Mouse (Mus musculus) T-helper 2 cell (primary cell): ENCODE data around the gene Abtb2.

Source experiments
- in situ Hi-C: fragments of 300-600 bp; cut with MboI, MseI; formaldehyde crosslinking; loops from one replicate; pipeline ENCODE4 v1.15.1; 2025; ENCODE audit warnings: high pct_unique_total_duplicates

Gene Abtb2

DNA sequence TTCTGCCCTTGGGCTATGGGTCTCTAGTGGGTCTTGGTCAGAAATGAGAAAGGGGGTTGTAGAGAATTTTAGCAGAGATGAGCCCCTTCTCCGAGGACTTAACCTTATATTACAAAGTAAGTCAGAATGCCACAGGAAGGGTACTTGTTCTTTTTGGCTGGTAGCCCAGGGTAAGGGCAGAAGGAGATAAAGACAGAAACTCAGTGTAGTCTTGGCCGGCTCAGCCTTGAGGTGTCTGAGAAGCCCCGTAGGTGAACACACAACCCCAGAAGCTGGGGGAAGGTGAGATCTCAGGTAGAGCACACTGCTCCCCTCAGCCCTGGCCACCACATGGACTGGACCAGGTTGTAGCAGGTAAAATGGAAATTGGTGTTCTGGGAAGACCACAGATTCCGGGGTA is 93.1 kb downstream of the Abtb2 start:
- in situ Hi-C loops: no loop called here

- in situ Hi-C loops: no loop called here
Observed at GRCm38 (mm10) chr2:103659648-103660556, 93.8 kb downstream of the Abtb2 start.

DNA sequence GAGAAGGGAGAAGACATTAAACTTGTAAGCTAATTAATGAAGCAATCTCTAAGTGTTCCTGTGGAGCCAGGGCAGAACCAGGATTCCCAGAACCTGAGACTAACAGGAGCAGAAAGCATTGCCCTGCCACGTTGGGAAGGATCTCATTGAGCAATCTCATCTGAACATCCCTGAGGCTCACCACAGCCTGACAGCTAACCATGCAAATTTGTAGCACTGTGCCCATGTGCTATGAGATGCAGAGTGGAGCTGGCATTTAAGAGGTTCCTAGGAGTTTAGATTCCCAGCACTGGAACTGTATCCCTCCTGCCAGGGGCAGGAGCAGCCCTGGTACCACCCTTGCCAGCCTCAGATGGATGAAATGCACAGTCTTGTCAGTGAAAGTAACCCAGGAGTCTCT is 95.6 kb downstream of the Abtb2 start:
- in situ Hi-C loops: no loop called here

DNA sequence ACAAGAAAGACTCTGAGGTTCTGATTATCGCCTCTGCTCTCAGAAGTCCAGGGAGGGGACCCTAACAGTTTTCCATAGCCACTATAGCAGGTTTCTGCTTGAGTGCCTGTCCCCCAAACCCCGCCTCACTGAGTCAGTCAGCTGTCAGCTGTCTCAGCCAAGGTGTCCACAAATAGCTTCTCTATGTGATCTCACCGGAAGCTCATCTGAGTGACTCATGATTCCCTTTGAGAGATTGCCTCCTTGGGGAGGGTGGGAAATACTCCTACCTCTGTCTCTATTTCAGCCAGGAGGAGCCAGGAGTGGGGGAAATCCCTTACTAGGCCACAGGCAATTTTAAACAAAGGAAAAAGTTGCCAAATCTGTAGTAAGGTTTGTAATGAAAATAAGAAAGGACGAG is 96.0 kb downstream of the Abtb2 start:
- in situ Hi-C loops: no loop called here

DNA sequence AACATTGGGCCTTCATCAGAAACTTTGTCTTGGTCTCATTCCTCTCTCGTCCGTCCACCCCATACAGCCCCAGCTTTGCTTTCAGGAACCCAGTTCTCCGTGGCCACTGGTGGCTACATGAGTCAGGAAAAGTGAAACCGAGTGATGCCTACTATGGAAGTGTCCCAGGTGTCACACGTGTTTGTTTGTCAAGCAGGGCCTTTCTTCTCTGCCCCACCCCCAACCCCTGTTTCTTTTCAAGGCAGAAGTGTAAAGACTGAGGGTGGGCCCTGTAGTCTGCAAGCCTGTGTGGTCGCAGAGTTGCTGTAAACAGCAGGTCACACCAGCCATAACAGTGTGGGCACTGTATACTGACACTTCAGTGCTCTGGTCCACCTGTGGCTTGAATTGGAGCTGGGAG is 98.2 kb downstream of the Abtb2 start:
- in situ Hi-C loops: no loop called here

DNA sequence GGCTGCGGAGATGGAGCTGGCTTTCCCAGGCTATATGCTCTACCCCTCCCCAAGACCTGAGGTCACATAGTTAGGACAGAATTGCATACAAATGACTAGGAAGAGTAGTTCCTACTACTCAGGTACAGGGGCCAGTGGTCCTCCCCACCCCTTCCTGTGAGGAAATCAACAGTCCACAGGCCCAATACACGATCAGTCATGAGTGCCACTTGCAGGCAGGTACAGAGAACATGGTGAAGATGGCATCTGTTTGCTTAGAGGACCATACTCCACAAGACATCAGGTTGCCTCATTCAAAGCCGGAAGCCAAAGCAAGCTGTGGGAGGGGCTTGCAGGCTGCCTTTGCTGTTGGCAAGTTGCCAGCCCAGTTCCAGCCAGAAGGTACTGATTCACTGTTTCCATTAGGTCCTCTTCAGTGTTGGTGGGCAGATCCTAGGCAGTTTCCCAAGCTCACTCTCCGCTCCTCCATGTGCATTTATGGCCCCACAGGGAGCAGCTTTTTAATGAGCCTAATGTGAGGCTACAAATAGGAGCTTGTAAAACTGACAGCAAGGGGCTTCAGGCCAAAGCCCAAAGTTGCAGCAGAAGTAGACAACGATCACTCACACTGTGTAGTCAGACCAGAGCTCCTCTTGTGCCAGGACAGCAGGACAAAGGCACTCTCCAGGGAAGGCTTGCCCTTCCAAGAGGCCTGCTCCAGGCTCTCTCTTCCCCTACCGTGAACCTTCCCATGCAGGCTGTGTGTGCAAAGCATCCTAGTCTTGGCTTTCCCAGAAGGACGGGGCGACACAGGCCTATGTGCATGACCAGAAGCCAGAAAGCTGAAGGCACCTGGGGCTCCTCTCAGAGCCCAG is 102.1 kb downstream of the Abtb2 start:
- in situ Hi-C loops: loop anchor here (5.0 kb wide), 1 partner anchor 51 kb away; no protein-coding TSS in a partner anchor

DNA sequence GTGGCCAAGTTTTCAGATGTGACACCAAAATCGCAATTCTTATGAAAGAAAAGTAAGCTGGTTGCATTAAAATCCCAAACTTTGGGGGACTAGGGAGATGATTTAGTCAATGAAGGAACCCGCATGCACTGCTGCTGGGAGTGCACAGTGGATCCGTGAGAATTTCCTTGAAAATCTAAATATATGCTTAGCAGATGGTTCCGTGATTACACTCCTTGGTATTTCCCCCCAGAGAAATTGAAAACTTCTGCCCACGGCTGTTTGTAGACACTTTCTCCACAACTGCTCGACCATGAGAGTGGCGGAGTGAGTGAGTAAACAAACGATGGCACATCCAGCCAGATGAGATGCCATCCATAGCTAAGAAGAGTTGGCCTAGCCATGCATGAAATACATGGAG is 102.8 kb downstream of the Abtb2 start:
- in situ Hi-C loops: loop anchor here (5.0 kb wide), 1 partner anchor 52 kb away; no protein-coding TSS in a partner anchor

- in situ Hi-C loops: loop anchor here (5.0 kb wide), 1 partner anchor 52 kb away; no protein-coding TSS in a partner anchor
Observed at GRCm38 (mm10) chr2:103669561-103669960, 103.5 kb downstream of the Abtb2 start.

DNA sequence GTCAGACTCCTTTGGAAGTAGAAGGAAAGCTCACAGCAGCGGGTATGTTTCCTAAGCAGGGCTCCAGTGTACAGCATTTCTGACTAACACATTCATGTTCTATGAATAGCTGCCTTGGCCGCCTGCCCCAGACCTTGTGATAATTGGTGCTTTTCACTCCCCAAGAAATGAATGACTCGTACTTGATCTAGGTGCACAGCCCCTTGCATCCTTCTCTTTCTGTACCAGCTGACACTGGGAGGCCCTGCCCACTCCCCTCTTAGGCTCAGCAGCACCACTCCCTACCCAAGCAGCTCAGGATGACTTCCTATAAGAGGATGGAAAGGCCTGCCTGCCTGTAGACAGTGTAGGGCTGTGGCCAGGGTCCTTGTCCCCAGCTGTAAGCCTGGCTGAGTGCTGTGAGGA is 104.2 kb downstream of the Abtb2 start:
- in situ Hi-C loops: no loop called here

DNA sequence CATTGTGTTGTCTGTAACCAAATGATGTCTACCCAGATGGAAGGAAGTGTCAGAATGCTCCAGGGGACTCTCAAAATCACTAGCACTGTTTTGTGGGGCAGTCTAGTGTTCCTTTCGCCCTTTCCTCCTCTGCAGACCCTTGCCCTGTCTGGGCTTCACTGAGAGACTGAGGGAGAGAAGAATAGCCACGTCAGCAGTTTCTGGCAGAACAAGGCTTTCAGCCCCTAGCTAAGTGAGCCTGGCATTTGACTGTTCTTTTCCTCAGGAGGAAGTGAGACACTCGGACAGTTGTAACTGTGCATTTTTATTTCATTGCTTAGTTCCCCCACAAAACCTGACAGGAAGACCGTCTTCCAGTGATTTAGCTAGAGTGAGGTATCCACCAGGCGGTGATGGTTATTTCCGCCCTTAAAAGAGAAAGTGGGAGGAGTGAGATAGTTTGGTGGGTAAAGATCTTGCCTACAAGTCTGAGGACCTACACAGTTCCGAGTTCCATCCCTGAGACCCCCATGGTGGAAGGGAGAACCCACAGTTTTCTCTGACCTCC is 106.5 kb downstream of the Abtb2 start:
- in situ Hi-C loops: no loop called here

GRCm38 (mm10) chr2:103673609-103674008 is 107.5 kb downstream of the Abtb2 start:
- in situ Hi-C loops: no loop called here

- in situ Hi-C loops: loop anchor here (25.0 kb wide), 1 partner anchor 1187 kb away; the partner anchor contains the start of gene Ccdc73
Observed at GRCm38 (mm10) chr2:103675391-103675790, 109.3 kb downstream of the Abtb2 start.

DNA sequence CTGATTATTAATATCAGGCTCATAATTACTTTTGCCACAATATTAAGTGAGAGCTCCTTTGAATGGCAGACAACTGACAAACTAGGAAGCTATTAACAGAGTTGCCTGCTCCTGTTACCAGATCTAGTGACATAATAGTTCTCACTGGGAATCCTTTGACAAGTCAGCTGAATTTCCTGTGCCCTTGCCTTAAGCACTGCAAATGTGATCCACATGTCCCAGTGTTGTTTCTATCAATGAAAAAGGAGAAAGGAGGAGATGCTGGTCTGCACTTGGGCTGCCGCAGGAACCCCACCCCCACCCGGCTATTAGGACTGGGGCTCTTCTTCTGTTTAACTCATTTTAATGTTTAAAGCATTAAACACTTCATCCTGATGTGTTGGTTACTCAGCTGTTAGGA is 110.7 kb downstream of the Abtb2 start:
- in situ Hi-C loops: loop anchor here (25.0 kb wide), 1 partner anchor 1185 kb away; the partner anchor contains the start of gene Ccdc73

DNA sequence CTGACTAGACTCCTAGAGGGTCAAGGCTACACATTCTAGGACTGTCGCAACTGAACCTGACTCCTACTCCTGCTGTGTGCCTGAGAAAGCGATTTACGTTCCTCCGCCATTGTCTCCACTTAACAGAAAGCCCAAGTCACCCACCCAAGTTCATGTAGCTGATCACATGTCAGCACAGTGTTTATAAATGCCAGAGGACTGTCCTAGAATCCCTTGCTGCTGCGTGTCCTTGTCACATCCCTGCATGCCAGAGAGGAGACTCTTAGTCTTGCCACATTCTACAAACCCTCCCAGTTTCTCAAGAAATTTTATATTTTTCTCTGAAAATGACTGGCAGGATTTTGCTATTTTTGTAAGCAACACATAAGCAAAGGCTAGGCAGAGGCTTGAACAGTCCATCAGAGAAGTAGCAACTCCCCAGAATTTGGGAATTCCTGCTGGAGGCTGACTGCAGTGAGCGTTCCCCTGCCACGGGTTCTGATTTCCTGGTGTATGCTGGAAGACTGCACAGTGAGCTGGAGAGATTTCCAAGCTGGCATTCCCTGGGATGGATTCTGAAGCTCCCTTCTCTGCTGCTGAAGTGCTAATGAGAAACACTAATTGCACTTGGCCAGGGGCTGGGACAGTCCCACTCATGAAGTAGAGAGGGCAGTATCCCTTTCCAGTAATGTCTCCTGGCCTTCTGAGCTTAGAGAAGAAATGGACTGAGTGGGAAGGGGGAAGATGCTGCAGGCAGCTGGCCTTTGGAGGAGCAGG is 111.7 kb downstream of the Abtb2 start:
- in situ Hi-C loops: loop anchor here (25.0 kb wide), 1 partner anchor 1185 kb away; the partner anchor contains the start of gene Ccdc73

- in situ Hi-C loops: loop anchor here (25.0 kb wide), 1 partner anchor 1184 kb away; the partner anchor contains the start of gene Ccdc73
Observed at GRCm38 (mm10) chr2:103678433-103678832, 112.3 kb downstream of the Abtb2 start.

DNA sequence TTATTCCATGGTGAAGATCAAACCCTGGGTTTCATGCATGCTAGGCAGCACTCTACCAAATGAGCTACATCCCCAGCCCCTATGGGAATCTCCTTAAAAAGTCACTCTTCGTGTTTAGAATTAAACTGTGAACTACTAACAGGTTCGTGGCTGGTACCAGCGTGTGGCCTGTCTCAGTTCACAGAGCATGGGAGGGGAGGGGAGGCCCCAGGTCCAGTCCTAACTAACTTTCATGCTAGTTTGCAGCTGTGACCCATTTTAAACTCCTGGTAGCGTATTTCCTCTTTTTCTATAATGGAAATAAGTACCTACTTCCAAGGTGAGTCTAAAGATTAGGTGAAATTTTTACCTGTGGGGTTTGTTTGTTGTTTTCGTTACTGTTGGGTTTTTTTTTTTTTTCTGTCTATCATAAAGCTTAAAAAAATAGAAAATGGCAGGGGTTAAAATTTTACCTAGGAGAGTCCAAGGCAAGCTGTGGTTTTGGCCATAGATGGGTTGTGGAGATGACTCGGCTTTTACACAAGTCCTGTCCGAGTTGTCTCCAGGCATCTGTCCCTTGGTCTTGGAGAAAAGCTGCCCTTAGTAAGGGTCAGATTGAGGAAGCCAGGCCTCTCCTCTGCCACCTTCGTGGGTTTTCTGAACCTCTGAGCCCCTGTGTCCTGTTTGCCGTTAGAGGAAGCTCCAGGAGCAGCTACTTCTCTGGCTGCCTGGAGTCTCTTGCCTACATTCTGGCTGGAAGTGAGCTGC is 114.4 kb downstream of the Abtb2 start:
- in situ Hi-C loops: loop anchor here (5.0 to 25.0 kb wide), 2 partner anchors 103 to 1182 kb away; partner anchors contain the start of gene Ccdc73

DNA sequence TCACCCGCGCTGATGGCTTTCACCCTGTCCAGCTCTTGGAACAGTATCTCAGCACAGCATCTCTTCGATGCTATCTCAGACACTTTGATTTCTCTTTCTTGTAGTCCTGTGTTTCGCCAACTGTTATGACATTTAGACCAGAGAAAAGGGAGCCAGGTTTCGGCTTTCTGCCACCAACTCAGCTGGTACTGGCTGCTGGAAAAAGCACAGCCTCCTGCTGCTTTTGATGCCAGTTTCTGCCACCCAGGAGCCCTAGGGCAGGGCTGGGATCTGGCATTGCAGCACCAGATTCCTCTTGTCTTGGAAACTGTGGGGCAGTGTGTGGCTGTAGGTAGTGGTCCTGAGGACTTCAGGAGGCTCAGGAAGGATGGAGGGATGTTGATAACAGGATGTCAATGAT is 115.0 kb downstream of the Abtb2 start:
- in situ Hi-C loops: loop anchor here (5.0 to 25.0 kb wide), 2 partner anchors 104 to 1181 kb away; partner anchors contain the start of gene Ccdc73

DNA sequence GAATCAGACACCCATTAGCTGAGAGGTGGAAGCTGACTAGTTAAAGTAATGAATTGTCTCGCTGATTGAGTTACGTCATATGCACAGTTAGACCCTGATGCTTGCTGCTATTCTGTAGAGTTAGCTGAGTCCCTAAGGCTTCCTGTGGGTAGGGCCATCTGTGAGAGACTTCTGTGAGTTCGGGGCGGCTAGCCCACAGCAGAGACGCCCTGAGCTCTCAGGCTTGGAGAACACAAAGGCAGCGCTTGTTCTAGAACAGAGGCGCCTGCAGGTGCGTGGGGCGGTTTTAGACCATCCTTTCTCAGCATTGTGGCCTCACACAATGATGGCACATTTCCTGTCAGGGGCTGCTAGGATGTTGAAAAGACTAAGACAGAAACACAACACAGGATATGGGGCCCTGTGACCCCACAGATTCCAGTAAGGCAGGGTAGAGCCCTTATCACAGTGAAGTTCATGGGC is 116.2 kb downstream of the Abtb2 start:
- in situ Hi-C loops: loop anchor here (5.0 to 25.0 kb wide), 2 partner anchors 105 to 1180 kb away; partner anchors contain the start of gene Ccdc73

DNA sequence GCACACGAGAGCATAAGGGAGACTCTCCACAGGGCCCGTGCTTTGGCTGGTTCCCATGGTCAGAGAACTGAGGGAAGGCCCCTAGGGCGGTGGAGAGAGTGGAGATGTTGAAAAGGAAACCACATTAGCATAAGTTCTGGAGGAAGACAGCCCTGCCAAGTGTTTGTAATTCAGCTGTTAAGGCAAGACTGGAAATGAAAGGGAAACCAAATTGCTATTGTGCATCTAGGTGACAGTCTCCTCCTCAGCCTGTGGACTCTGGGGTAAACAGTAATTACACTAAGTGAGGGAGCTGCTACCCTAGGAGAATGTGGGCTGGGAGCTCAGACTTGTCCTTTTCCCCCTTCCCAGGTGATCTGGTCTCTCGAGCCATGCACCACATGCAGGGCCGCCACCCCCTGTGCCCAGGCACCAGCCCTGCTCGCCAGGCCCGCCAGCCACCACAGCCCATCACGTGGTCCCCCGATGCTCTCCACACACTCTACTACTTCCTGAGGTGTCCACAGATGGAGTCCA is 116.9 kb downstream of the Abtb2 start:
- in situ Hi-C loops: loop anchor here (5.0 to 25.0 kb wide), 2 partner anchors 106 to 1179 kb away; partner anchors contain the start of gene Ccdc73
